Mouse (Mus musculus) forebrain, embryonic 11.5 days (tissue): Measurements from ENCODE around the gene Sbno2. TPM values are rescaled to one million over a fixed set of nuclear protein-coding genes. Genes with fewer than 3 reads are reported as not detected.
A peak's percentile ranks its signal among the peaks of the same experiment; 100 is the strongest.

Source experiments
- ATAC-seq: fragments of 200-750 bp; cut with Nextera tagmentation; replicated peaks from 2 replicates; pipeline ENCODE4 v1.8.0; 2017; ENCODE audit warnings: moderate TSS enrichment; ENCODE audit not compliant: low FRiP score
- DNase-seq: peaks from one replicate; pipeline ENCODE4 v3.0.0-alpha.2; 2017; ENCODE audit warnings: low spot score
- H3K27ac ChIP-seq: fragments of 300-500 bp; sonication (generic); 2 replicates; pipeline ENCODE4 v1.5.1; 2014; ENCODE audit warnings: low read depth, low read length
- H3K27me3 ChIP-seq: fragments of 300-500 bp; sonication (generic); 2 replicates; pipeline ENCODE4 v1.6.1; 2014; ENCODE audit warnings: mild to moderate bottlenecking, low read length, mixed read lengths; ENCODE audit not compliant: control insufficient read depth, insufficient read depth
- H3K36me3 ChIP-seq: fragments of 300-500 bp; sonication (generic); 2 replicates; pipeline ENCODE4 v1.6.1; 2014; ENCODE audit warnings: mild to moderate bottlenecking, low read length, moderate library complexity, mixed read lengths; ENCODE audit not compliant: control insufficient read depth, insufficient read depth
- H3K4me1 ChIP-seq: fragments of 300-500 bp; sonication (generic); replicated peaks from 2 replicates; pipeline ENCODE4 v1.6.1; 2014; ENCODE audit warnings: low read length, mixed read lengths; ENCODE audit not compliant: control insufficient read depth, insufficient read depth
- H3K4me2 ChIP-seq: fragments of 300-500 bp; sonication (generic); 2 replicates; pipeline ENCODE4 v1.6.1; 2014; ENCODE audit warnings: low read depth, mild to moderate bottlenecking, low read length, moderate library complexity, mixed read lengths; ENCODE audit not compliant: severe bottlenecking
- H3K4me3 ChIP-seq: fragments of 300-500 bp; sonication (generic); 2 replicates; pipeline ENCODE4 v1.5.1; 2014; ENCODE audit warnings: low read depth, low read length
- H3K9ac ChIP-seq: fragments of 300-500 bp; sonication (generic); 2 replicates; pipeline ENCODE4 v1.6.1; 2014; ENCODE audit warnings: low read length
- H3K9me3 ChIP-seq: fragments of 300-500 bp; sonication (generic); 2 replicates; pipeline ENCODE4 v1.6.1; 2016; ENCODE audit warnings: low read length, mixed read lengths; ENCODE audit not compliant: control insufficient read depth
- WGBS: fragments of 180-500 bp; shearing (Covaris S2); extraction: QIAGEN DNeasy Blood & Tissue Kit; methylation state at CpG from one replicate; pipeline ENCODE4 v1.1.7; 2014; 5-methylcytosine and 5-hydroxymethylcytosine counted together
- polyA plus RNA-seq: library from polyadenylated mRNA; unstranded; fragments of >200 nt; fragmentation: Nextera tagmentation; extraction: Ambion mirVana; gene quantifications from 2 replicates; pipeline ENCODE4 v1.2.1, GENCODE M21; 2014

The Sbno2 gene
- polyA plus RNA-seq: 12.5 and 13.6 TPM in 2 replicates

GRCm38 (mm10) chr10:80105460-80105859 lies at the start of gene Sbno2:
Gene Sbno2, minus strand, starts transcription at chr10:80105571.
- 77% methylated on average over 5 of the region's 5 CpGs for WGBS
- ATAC-seq: no peak
- Histone ChIP-seq H3K36me3 (no peaks in the 10 kb centered on the region), H3K4me2 (no peak within 1 kb of the TSS), H3K4me1 (peaks cover 9% of the 10 kb centered on the region), H3K27me3 (no peaks in the 10 kb centered on the region), H3K9me3 (no peaks in the 10 kb centered on the region), H3K4me3 (no peak within 1 kb of the TSS), H3K27ac (no peak within 1 kb of the TSS), H3K9ac (no peak within 1 kb of the TSS)
- no peak for DNase-seq

- Histone ChIP-seq H3K4me1 (peaks cover 59% of the 10 kb centered on the region), H3K27ac (no peak overlapping the region), H3K9ac (no peak overlapping the region), H3K9me3 (no peaks in the 10 kb centered on the region), H3K4me3 (no peak overlapping the region), H3K4me2 (no peak overlapping the region), H3K36me3 (peaks cover 50% of the 10 kb centered on the region), H3K27me3 (no peaks in the 10 kb centered on the region)
- 89% methylated on average over 7 of the region's 7 CpGs for WGBS
- ATAC-seq (no peak), DNase-seq (no peak)
These were observed 49.0 kb upstream of the Sbno2 start for GRCm38 (mm10) chr10:80154384-80154783.

GRCm38 (mm10) chr10:80153713-80154112 lies 48.3 kb upstream of the Sbno2 start:
- Histone ChIP-seq H3K4me2 (no peak overlapping the region), H3K9me3 (no peaks in the 10 kb centered on the region), H3K27me3 (no peaks in the 10 kb centered on the region), H3K4me3 (peak overlapping the region; percentile 99; the same call in 1 of the 2 replicates), H3K27ac (no peak overlapping the region), H3K4me1 (peaks cover 53% of the 10 kb centered on the region), H3K36me3 (peaks cover 50% of the 10 kb centered on the region), H3K9ac (no peak overlapping the region)
- DNase-seq: no peak
- no peak for ATAC-seq
- 91% methylated on average over 19 of the region's 19 CpGs for WGBS

GRCm38 (mm10) chr10:80152873-80153260 lies 47.5 kb upstream of the Sbno2 start:
- Histone ChIP-seq H3K9ac (peak overlapping the region; percentile 100), H3K36me3 (peaks cover 50% of the 10 kb centered on the region), H3K4me2 (peak overlapping the region; percentile 73), H3K9me3 (no peaks in the 10 kb centered on the region), H3K4me1 (peaks cover 46% of the 10 kb centered on the region), H3K27me3 (no peaks in the 10 kb centered on the region), H3K27ac (0 out of 2 replicates have a peak overlapping the region, but pooled peaks have one; percentile 99), H3K4me3 (peak overlapping the region; percentile 99)
- ATAC-seq (no peak), DNase-seq (no peak)
- 43% methylated on average over 3 of the region's 3 CpGs for WGBS

GRCm38 (mm10) chr10:80152071-80152872 lies 46.9 kb upstream of the Sbno2 start:
- Histone ChIP-seq H3K9me3 (no peaks in the 10 kb centered on the region), H3K27ac (peak overlapping the region; percentile 99), H3K36me3 (peaks cover 47% of the 10 kb centered on the region), H3K4me3 (peak overlapping the region; percentile 99), H3K27me3 (no peaks in the 10 kb centered on the region), H3K9ac (peak overlapping the region; percentile 100), H3K4me2 (peak overlapping the region; percentile 73), H3K4me1 (peaks cover 45% of the 10 kb centered on the region)
- 8% methylated on average over 15 of the region's 15 CpGs for WGBS
- ATAC-seq (no peak), DNase-seq (peak; percentile 74)

GRCm38 (mm10) chr10:80151211-80152034 lies 46.1 kb upstream of the Sbno2 start:
- no peaks in the 10 kb centered on the region for H3K9me3 ChIP-seq
- DNase-seq (peak; percentile 80), ATAC-seq (no peak)
- H3K27ac ChIP-seq: peak overlapping the region; percentile 99
- 1% methylated on average over 26 of the region's 26 CpGs for WGBS
- H3K36me3 ChIP-seq: peaks cover 40% of the 10 kb centered on the region
- H3K27me3 ChIP-seq: no peaks in the 10 kb centered on the region
- H3K4me2 ChIP-seq: peak overlapping the region; percentile 73
- peaks cover 43% of the 10 kb centered on the region for H3K4me1 ChIP-seq
- H3K4me3 ChIP-seq: peak overlapping the region; percentile 99
- H3K9ac ChIP-seq: peak overlapping the region; percentile 100

- Histone ChIP-seq H3K9ac (peak overlapping the region; percentile 100), H3K4me2 (peak overlapping the region; percentile 73), H3K9me3 (no peaks in the 10 kb centered on the region), H3K27me3 (no peaks in the 10 kb centered on the region), H3K27ac (peak overlapping the region; percentile 99), H3K4me1 (peaks cover 39% of the 10 kb centered on the region), H3K4me3 (peak overlapping the region; percentile 99), H3K36me3 (peaks cover 33% of the 10 kb centered on the region)
- DNase-seq (peak; percentile 97), ATAC-seq (peak; percentile 22)
- under 1% methylated on average over 55 of the region's 71 CpGs for WGBS
These were observed 45.1 kb upstream of the Sbno2 start for GRCm38 (mm10) chr10:80150226-80151210.
